Mouse (Mus musculus) kidney, postnatal 0 days (tissue): ENCODE measurements around the gene Prkca. TPM values are rescaled to one million over a fixed set of nuclear protein-coding genes. Genes with fewer than 3 reads are reported as not detected.

Experiments
- ATAC-seq: fragments of 200-750 bp; cut with Nextera tagmentation; replicated peaks from 2 replicates; pipeline ENCODE4 v1.8.0; 2017; ENCODE audit warnings: low read depth, moderate number of reproducible peaks, moderate TSS enrichment, moderate library complexity; ENCODE audit not compliant: low FRiP score
- DNase-seq: peaks from one replicate; pipeline ENCODE4 v3.0.0-alpha.2; 2016; ENCODE audit warnings: low spot score
- H3K27ac ChIP-seq: fragments of 300-500 bp; sonication (generic); 2 replicates; pipeline ENCODE4 v1.5.1; 2014; ENCODE audit warnings: mild to moderate bottlenecking
- H3K27me3 ChIP-seq: fragments of 300-500 bp; sonication (generic); 2 replicates; pipeline ENCODE4 v1.6.1; 2014; ENCODE audit warnings: low read length, mixed read lengths; ENCODE audit not compliant: insufficient read depth
- H3K36me3 ChIP-seq: fragments of 300-500 bp; sonication (generic); 2 replicates; pipeline ENCODE4 v1.6.1; 2014; ENCODE audit warnings: low read length, mixed read lengths; ENCODE audit not compliant: insufficient read depth
- H3K4me1 ChIP-seq: fragments of 300-500 bp; sonication (generic); replicated peaks from 2 replicates; pipeline ENCODE4 v1.6.1; 2014; ENCODE audit warnings: antibody characterized with exemption, low read length, mixed read lengths; ENCODE audit not compliant: insufficient read depth
- H3K4me2 ChIP-seq: fragments of 300-500 bp; sonication (generic); 2 replicates; pipeline ENCODE4 v1.6.1; 2014; ENCODE audit warnings: mild to moderate bottlenecking, low read length, moderate library complexity, mixed read lengths
- H3K4me3 ChIP-seq: fragments of 300-500 bp; sonication (generic); replicated peaks from 2 replicates; pipeline ENCODE4 v1.5.1; 2014; ENCODE audit warnings: low read depth, low read length
- H3K9ac ChIP-seq: fragments of 300-500 bp; sonication (generic); 2 replicates; pipeline ENCODE4 v1.6.1; 2014; ENCODE audit warnings: low read depth, low read length
- H3K9me3 ChIP-seq: fragments of 300-500 bp; sonication (generic); replicated peaks from 2 replicates; pipeline ENCODE4 v1.6.1; 2016; ENCODE audit warnings: low read length, inconsistent platforms, mixed read lengths
- CTCF ChIP-seq: IDR thresholded peaks from 2 replicates; pipeline ENCODE4 v1.5.1; 2016; ENCODE audit warnings: antibody characterized with exemption, low read depth, mild to moderate bottlenecking, moderate library complexity
- WGBS: fragments of 180-500 bp; shearing (Covaris S2); extraction: QIAGEN DNeasy Blood & Tissue Kit; methylation state at CpG from one replicate; pipeline ENCODE4 v1.1.7; 2014; 5-methylcytosine and 5-hydroxymethylcytosine counted together
- polyA plus RNA-seq: library from polyadenylated mRNA; unstranded; fragments of >200 nt; fragmentation: Nextera tagmentation; extraction: Ambion mirVana; gene quantifications from 2 replicates; pipeline ENCODE4 v1.2.1, GENCODE M21; 2015

Prkca gene
- polyA plus RNA-seq, 1 experiment from 2014 or later, result 9.3 TPM

DNA sequence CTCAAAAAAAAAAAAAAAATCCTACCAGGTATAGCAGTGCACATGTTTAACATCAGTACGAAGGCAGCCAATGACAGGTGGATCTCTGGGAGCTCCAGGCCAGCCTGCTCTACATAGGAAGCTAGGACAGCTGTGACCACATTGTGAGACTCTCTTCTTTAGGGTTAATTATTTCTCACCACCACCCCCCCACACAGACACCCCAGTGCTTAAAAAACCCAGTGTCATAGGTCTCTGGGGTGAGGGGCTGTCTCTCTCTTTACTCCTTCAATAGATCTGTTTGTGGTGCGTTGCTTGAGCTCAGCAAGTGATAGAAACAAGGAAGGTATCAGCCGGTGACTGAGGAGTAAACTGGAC is 94.7 kb downstream of the Prkca start:
- H3K36me3 ChIP-seq, result no peaks in the 10 kb centered on the region
- H3K9ac ChIP-seq, result no peak overlapping the region
- TF ChIP-seq CTCF, result no peak
- ATAC-seq, result no peak
- H3K9me3 ChIP-seq, result no peaks in the 10 kb centered on the region
- H3K27ac ChIP-seq, result no peak overlapping the region
- no peaks in the 10 kb centered on the region for H3K27me3 ChIP-seq
- H3K4me3 ChIP-seq, result no peak overlapping the region
- no peak overlapping the region for H3K4me2 ChIP-seq
- WGBS, result 85% methylated on average over 3 of the region's 3 CpGs
- H3K4me1 ChIP-seq, result peaks cover 15% of the 10 kb centered on the region
- DNase-seq, result no peak

DNA sequence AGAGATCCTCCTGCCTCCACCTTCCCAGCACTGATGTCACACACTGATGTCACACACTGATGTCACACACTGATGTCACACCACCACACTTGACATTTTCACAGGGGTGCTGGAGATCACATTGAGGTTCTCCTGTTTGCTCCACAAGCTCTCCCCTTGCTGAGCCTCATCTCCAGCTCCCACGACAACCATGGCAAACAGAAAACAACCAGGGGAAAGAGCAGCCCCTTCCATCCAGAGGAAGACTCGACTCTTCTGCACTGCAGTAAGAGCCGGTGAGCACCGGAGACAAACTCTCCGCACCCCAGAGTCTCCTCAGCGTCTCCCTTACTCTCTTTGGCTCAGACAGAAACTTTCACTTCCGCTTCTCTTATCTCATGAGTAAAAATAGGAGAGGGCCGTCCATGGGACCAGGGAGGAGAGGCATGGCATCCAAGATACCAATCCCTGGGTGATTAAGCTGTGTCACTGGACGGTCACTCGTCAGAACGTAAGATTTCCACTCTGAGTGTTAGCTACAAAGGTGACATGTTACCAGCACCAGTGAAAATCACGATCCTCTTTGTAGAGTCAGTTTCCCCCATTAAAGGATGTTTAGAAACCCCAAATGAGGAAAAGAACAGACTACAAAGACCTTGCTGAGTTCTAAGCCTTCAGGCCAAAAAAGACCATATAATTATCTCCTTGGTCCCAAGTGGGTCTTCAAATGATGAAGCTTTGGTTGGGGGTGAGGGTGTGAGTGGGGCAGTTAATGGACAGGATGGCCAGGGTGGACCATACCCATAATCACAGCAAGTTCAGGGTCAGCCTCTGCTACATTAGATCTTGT is 95.3 kb downstream of the Prkca start:
- no peak overlapping the region for H3K4me2 ChIP-seq
- no peak for TF ChIP-seq CTCF
- H3K9me3 ChIP-seq, result no peaks in the 10 kb centered on the region
- no peaks in the 10 kb centered on the region for H3K27me3 ChIP-seq
- no peak for ATAC-seq
- H3K27ac ChIP-seq, result no peak overlapping the region
- no peaks in the 10 kb centered on the region for H3K36me3 ChIP-seq
- no peak overlapping the region for H3K9ac ChIP-seq
- peaks cover 12% of the 10 kb centered on the region for H3K4me1 ChIP-seq
- no peak overlapping the region for H3K4me3 ChIP-seq
- DNase-seq, result no peak
- 75% methylated on average over 12 of the region's 12 CpGs for WGBS

GRCm38 (mm10) chr11:108247121-108247863 is 96.4 kb downstream of the Prkca start:
- TF ChIP-seq CTCF, result no peak
- H3K9me3 ChIP-seq, result no peaks in the 10 kb centered on the region
- no peak overlapping the region for H3K4me3 ChIP-seq
- no peak for ATAC-seq
- H3K27me3 ChIP-seq, result no peaks in the 10 kb centered on the region
- WGBS, result 86% methylated on average over 10 of the region's 10 CpGs
- no peak overlapping the region for H3K4me2 ChIP-seq
- DNase-seq, result no peak
- H3K36me3 ChIP-seq, result no peaks in the 10 kb centered on the region
- no peak overlapping the region for H3K27ac ChIP-seq
- H3K4me1 ChIP-seq, result peaks cover 12% of the 10 kb centered on the region
- H3K9ac ChIP-seq, result no peak overlapping the region

GRCm38 (mm10) chr11:108246267-108246702 is 97.4 kb downstream of the Prkca start:
- Histone ChIP-seq H3K4me2 (no peak overlapping the region), H3K9me3 (no peaks in the 10 kb centered on the region), H3K27me3 (no peaks in the 10 kb centered on the region), H3K36me3 (no peaks in the 10 kb centered on the region), H3K27ac (no peak overlapping the region), H3K9ac (no peak overlapping the region), H3K4me1 (peaks cover 11% of the 10 kb centered on the region; the same call in 1 of the 2 replicates), H3K4me3 (no peak overlapping the region)
- 66% methylated on average over 4 of the region's 4 CpGs for whole genome bisulfite sequencing
- no peak for DNase-seq
- no peak for TF ChIP-seq CTCF
- ATAC-seq, result no peak

GRCm38 (mm10) chr11:108244241-108244640 is 99.5 kb downstream of the Prkca start:
- WGBS, result 64% methylated on average over 2 of the region's 2 CpGs
- no peak for TF ChIP-seq CTCF
- Histone ChIP-seq H3K27ac (no peak overlapping the region), H3K9ac (no peak overlapping the region), H3K4me3 (no peak overlapping the region), H3K36me3 (no peaks in the 10 kb centered on the region), H3K4me1 (peaks cover 8% of the 10 kb centered on the region; the same call in 1 of the 2 replicates), H3K27me3 (no peaks in the 10 kb centered on the region), H3K4me2 (no peak overlapping the region), H3K9me3 (no peaks in the 10 kb centered on the region)
- DNase-seq (no peak), ATAC-seq (no peak)

GRCm38 (mm10) chr11:108243633-108244032 is 100.1 kb downstream of the Prkca start:
- Histone ChIP-seq H3K9me3 (no peaks in the 10 kb centered on the region), H3K36me3 (no peaks in the 10 kb centered on the region), H3K27me3 (no peaks in the 10 kb centered on the region), H3K4me1 (peaks cover 8% of the 10 kb centered on the region; the same call in 1 of the 2 replicates), H3K4me3 (no peak overlapping the region), H3K4me2 (no peak overlapping the region), H3K9ac (no peak overlapping the region), H3K27ac (no peak overlapping the region)
- 42% methylated on average over 2 of the region's 2 CpGs for WGBS
- ATAC-seq, result no peak
- no peak for DNase-seq
- TF ChIP-seq CTCF, result no peak
